Mouse (Mus musculus) liver, embryonic 15.5 days (tissue): ENCODE results near the gene Il20ra. TPM values are rescaled to one million over a fixed set of nuclear protein-coding genes. Genes with fewer than 3 reads are reported as not detected.

ENCODE experiments used
- ATAC-seq: fragments of 200-750 bp; cut with Nextera tagmentation; 2 replicates; pipeline ENCODE4 v1.8.0; 2017; ENCODE audit warnings: moderate number of reproducible peaks, mild to moderate bottlenecking, moderate library complexity; ENCODE audit not compliant: insufficient read depth
- H3K27ac ChIP-seq: fragments of 300-500 bp; sonication (generic); replicated peaks from 2 replicates; pipeline ENCODE4 v1.5.1; 2015; ENCODE audit warnings: mild to moderate bottlenecking, inconsistent platforms
- H3K27me3 ChIP-seq: fragments of 300-500 bp; sonication (generic); 2 replicates; pipeline ENCODE4 v1.6.1; 2015; ENCODE audit warnings: mild to moderate bottlenecking, inconsistent platforms
- H3K36me3 ChIP-seq: fragments of 300-500 bp; sonication (generic); replicated peaks from 2 replicates; pipeline ENCODE4 v1.6.1; 2015; ENCODE audit warnings: moderate library complexity, mild to moderate bottlenecking, inconsistent platforms
- H3K4me1 ChIP-seq: fragments of 300-500 bp; sonication (generic); replicated peaks from 2 replicates; pipeline ENCODE4 v1.6.1; 2015; ENCODE audit warnings: inconsistent platforms
- H3K4me2 ChIP-seq: fragments of 300-500 bp; sonication (generic); 2 replicates; pipeline ENCODE4 v1.6.1; 2015; ENCODE audit warnings: moderate library complexity, mild to moderate bottlenecking, inconsistent platforms
- H3K4me3 ChIP-seq: fragments of 300-500 bp; sonication (generic); replicated peaks from 2 replicates; pipeline ENCODE4 v1.5.1; 2015; ENCODE audit warnings: mild to moderate bottlenecking, inconsistent platforms
- H3K9ac ChIP-seq: fragments of 300-500 bp; sonication (generic); 2 replicates; pipeline ENCODE4 v1.6.1; 2015; ENCODE audit warnings: moderate library complexity, mild to moderate bottlenecking, inconsistent platforms
- H3K9me3 ChIP-seq: fragments of 300-500 bp; sonication (generic); replicated peaks from 2 replicates; pipeline ENCODE4 v1.6.1; 2016; ENCODE audit warnings: inconsistent platforms
- WGBS: fragments of 180-500 bp; shearing (Covaris S2); methylation state at CpG from one replicate; pipeline ENCODE4 v1.1.7; 2015; ENCODE audit warnings: mixed read lengths; ENCODE audit not compliant: insufficient replicate concordance; 5-methylcytosine and 5-hydroxymethylcytosine counted together
- polyA plus RNA-seq: library from polyadenylated mRNA; unstranded; fragments of >200 nt; fragmentation: Nextera tagmentation; extraction: Ambion mirVana; gene quantifications from 2 replicates; pipeline ENCODE4 v1.2.1, GENCODE M21; 2015

Il20ra gene
- polyA plus RNA-seq, 1 experiment from 2014 or later, result 0.05 TPM

- H3K36me3 ChIP-seq, result no peaks in the 10 kb centered on the region
- ATAC-seq, result no peak
- no peak overlapping the region for H3K4me3 ChIP-seq
- H3K27ac ChIP-seq, result no peak overlapping the region
- H3K9ac ChIP-seq, result no peak overlapping the region
- no peaks in the 10 kb centered on the region for H3K27me3 ChIP-seq
- H3K9me3 ChIP-seq, result no peaks in the 10 kb centered on the region
- H3K4me2 ChIP-seq, result no peak overlapping the region
- WGBS, result 61% methylated on average over 2 of the region's 2 CpGs
- H3K4me1 ChIP-seq, result no peaks in the 10 kb centered on the region
Measured at GRCm38 (mm10) chr10:19765459-19765858, 53.1 kb downstream of the Il20ra start.

GRCm38 (mm10) chr10:19779092-19779491 lies 66.7 kb downstream of the Il20ra start:
- Histone ChIP-seq H3K9me3 (no peaks in the 10 kb centered on the region), H3K9ac (no peak overlapping the region), H3K4me2 (no peak overlapping the region), H3K27ac (no peak overlapping the region), H3K4me3 (no peak overlapping the region), H3K36me3 (no peaks in the 10 kb centered on the region), H3K27me3 (no peaks in the 10 kb centered on the region), H3K4me1 (no peaks in the 10 kb centered on the region)
- WGBS, result 75% methylated on average over 12 of the region's 12 CpGs
- ATAC-seq, result no peak

- Histone ChIP-seq H3K9me3 (no peaks in the 10 kb centered on the region), H3K4me2 (no peak overlapping the region), H3K4me3 (no peak overlapping the region), H3K4me1 (no peaks in the 10 kb centered on the region), H3K36me3 (no peaks in the 10 kb centered on the region), H3K9ac (no peak overlapping the region), H3K27ac (no peak overlapping the region), H3K27me3 (no peaks in the 10 kb centered on the region)
- 65% methylated on average over 5 of the region's 5 CpGs for WGBS
- no peak for ATAC-seq
Measured at GRCm38 (mm10) chr10:19781365-19781764, 69.0 kb downstream of the Il20ra start.

- no peak overlapping the region for H3K27ac ChIP-seq
- H3K36me3 ChIP-seq, result no peaks in the 10 kb centered on the region
- no peaks in the 10 kb centered on the region for H3K4me1 ChIP-seq
- H3K9ac ChIP-seq, result no peak overlapping the region
- H3K4me2 ChIP-seq, result no peak overlapping the region
- no peaks in the 10 kb centered on the region for H3K27me3 ChIP-seq
- 35% methylated on average over 8 of the region's 8 CpGs for WGBS
- H3K9me3 ChIP-seq, result no peaks in the 10 kb centered on the region
- no peak overlapping the region for H3K4me3 ChIP-seq
- no peak for ATAC-seq
Measured at GRCm38 (mm10) chr10:19794996-19795395, 82.6 kb downstream of the Il20ra start.

- Histone ChIP-seq H3K9me3 (no peaks in the 10 kb centered on the region), H3K4me3 (no peak overlapping the region), H3K4me2 (no peak overlapping the region), H3K27me3 (no peaks in the 10 kb centered on the region), H3K36me3 (no peaks in the 10 kb centered on the region), H3K27ac (no peak overlapping the region), H3K4me1 (no peaks in the 10 kb centered on the region), H3K9ac (no peak overlapping the region)
- WGBS, result 51% methylated on average over 7 of the region's 7 CpGs
- ATAC-seq, result no peak
Measured at GRCm38 (mm10) chr10:19802958-19803357, 90.6 kb downstream of the Il20ra start.

GRCm38 (mm10) chr10:19804763-19805162 lies 92.4 kb downstream of the Il20ra start:
- 37% methylated on average over 7 of the region's 7 CpGs for WGBS
- H3K9me3 ChIP-seq, result no peaks in the 10 kb centered on the region
- no peaks in the 10 kb centered on the region for H3K36me3 ChIP-seq
- H3K27me3 ChIP-seq, result no peaks in the 10 kb centered on the region
- H3K4me1 ChIP-seq, result no peaks in the 10 kb centered on the region
- H3K27ac ChIP-seq, result no peak overlapping the region
- no peak for ATAC-seq
- no peak overlapping the region for H3K9ac ChIP-seq
- H3K4me3 ChIP-seq, result no peak overlapping the region
- no peak overlapping the region for H3K4me2 ChIP-seq

Other genes with a start within 250 kb of the Il20ra start
- 41.9 and 44.0 TPM in 2 replicates for gene Ifngr1, start 120.6 kb upstream of the Il20ra start, polyA plus RNA-seq
- 0.05 TPM in 1 of 2 replicates, not detected in the other for gene Il22ra2, start 90.6 kb upstream of the Il20ra start, polyA plus RNA-seq
- 2.0 and 2.4 TPM in 2 replicates for gene Slc35d3, start 138.9 kb downstream of the Il20ra start, polyA plus RNA-seq
- gene Pex7, start 195.1 kb downstream of the Il20ra start, polyA plus RNA-seq, result 27.7 and 28.9 TPM in 2 replicates
- 0.79 and 0.85 TPM in 2 replicates for gene Map3k5, start 221.9 kb downstream of the Il20ra start, polyA plus RNA-seq